Mouse (Mus musculus): ENCODE data around the gene Cygb.

DNA sequence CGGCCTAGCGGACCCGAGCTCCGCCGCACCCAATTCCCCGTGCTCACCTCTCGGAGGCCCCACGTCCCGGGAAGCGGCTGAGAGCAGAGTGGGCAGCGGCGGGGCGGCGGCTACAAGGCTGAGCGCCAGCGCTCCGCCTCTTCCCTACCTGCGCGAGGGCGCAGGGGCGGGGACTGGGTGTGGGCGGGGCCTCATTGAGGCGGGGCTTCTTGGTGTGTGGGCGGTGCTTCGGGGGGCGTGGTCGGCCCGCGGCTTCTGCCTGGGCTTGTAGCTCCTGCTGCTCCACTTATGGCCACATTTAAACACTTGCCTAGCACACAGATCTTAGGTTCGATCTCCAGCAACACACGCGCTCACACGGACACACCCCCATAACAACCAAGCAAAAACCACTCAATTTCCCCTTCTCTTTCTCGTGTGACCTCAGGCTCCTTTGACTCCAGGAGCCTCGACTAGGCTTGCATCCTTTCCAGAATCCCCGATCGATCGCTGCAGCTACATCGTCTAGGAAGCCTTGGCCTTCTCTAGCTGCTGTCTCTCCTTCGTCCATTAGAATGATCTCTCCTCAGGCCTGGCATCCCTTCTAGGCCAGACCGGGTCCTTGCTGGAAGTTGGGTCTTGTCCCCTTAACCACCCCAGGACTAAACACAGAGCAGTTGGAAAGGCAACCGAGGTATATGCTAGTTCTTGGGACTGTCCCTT lies 29.8 kb downstream of the Cygb start:
- TF ChIP-seq CTCF (IDR thresholded peaks at IDR 0.05; ENCODE audit: borderline replicate concordance, extremely low read depth, insufficient read depth, insufficient read length) (no peak), POLR2A (IDR thresholded peaks at IDR 0.05; ENCODE audit: borderline replicate concordance, extremely low read depth, insufficient read depth, insufficient read length, poor library complexity, severe bottlenecking) (no peak)

Data from brain, embryonic 14.5 days (tissue).